Mouse (Mus musculus): ENCODE data around the gene Adam12.

Gene Adam12

DNA sequence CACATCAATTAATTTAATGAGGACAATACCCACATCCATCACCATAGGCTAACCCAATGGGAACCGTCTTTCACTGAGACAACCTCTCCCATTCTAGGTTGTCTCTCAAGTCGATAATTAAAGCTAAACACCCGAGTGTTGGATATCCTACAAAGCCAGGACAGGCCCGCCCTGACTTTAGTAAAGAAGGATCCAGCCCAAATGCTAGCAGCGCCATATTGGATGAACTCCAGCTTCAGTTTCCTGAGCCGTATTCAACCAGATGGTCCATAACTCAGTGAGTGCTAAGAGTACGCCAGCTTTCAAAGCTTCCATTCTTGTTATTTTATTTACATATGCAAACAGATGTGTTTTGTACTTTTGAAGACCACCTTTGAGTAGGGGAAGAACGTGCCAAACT, 81.6 kb downstream of the Adam12 start:
- no peak for DNase-seq (ENCODE audit: extremely low spot score)

DNA sequence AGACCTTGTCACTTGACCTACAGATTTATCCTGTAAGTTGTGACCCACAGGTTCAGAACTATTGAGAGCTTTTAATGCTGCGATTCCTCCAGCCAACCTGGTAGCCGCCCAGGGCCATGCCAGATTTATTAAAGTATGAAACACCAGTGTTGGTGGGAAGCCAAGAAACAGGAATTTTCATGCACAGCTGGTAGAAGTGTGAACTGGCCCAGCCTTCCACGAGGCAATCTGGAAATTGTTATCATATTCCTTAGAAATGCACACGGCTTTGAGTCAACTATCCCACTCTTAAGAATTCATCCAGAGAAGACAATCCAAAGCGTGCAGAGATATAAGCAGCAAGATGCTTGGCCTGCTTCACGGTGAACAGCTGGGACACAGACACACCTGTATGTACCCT, 82.6 kb downstream of the Adam12 start:
- DNase-seq (ENCODE audit: extremely low spot score) = no peak

DNA sequence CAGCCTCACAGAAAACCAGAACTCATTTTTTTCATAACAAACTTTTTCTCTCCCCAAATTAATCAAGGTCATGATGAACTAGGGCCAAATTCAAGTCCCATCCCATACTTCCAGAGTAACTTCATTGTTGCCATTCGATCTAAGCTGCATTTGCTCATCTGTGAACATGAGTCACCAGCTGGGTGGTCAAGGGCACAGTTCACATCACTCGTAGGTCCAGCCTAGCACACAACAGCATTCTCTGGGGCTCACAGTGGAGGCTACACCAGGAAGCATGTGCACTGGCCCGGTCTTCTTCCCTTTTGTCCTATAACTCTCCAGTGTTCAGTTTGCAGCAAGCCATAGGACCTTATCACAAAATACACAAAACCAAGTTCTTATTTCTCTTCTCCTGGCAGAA, 84.4 kb downstream of the Adam12 start:
- no peak for DNase-seq (ENCODE audit: extremely low spot score)

DNA sequence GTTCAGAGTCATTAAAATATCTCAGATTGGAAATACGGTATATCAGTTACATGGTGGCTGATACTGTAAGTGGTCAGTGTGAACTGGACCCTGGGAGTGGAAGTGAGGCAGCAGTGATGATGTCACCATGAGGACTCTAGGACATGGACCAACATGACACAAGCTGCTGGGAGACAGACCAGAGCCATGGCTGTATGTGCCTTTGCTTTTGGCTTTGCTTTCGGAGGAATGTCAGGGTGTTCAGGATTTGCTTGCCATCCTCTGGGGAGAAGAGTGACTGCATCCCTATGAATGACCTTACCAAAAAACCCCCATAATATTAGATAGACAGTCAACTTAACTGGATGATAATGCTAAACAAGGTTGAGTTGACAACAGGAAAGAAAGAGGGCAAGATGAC, 85.1 kb downstream of the Adam12 start:
- no peak for DNase-seq (ENCODE audit: extremely low spot score)

DNA sequence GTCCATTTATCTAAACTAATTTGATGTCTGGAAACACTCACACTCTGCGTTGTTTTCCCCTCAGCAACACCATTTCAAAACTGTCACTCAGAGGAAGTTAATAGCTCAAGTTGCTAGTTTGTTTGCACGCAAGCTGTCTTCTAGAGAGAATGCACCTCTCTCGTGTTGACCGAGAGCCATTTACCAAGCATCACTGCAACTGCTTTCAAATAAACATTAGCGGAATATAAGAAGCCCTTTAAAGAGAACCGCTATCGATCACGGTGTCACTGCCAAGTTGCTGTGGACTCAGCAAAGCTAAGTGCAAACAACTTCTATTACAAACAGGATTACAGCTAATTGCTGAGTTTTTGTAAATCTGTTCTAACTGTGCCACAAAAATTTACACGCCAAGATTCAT, 87.8 kb downstream of the Adam12 start:
- DNase-seq (ENCODE audit: extremely low spot score) = no peak

DNA sequence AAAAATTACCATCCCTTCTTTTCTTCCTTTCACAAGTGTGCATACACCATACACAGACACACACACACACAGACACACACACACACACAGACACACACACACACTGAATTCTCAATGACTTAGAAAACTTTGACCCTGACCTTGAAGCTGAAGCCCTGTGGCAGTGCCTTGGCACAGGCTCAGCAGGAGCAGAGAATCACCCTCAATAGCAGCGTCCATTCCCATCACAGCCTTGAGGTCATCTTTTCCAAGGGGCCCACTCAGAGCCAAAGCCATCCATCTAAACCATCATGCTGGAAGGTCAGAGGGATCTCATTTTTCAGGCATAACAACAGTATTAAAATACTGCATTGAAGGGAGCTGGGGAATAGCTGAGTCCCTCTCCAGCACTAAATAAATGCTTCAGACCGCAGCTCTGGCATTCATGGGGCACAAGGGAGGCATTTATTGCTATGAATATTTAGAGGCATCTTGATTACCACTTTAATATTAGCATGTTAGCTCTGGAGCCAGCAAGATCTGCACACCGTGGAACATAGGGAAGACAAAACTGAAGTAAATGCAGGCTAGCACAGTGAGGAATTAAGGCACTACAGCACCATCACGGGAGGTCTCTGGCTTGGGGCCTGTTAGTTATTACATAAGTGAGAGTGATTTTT, 92.5 kb downstream of the Adam12 start:
- DNase-seq (ENCODE audit: extremely low spot score) = no peak

DNA sequence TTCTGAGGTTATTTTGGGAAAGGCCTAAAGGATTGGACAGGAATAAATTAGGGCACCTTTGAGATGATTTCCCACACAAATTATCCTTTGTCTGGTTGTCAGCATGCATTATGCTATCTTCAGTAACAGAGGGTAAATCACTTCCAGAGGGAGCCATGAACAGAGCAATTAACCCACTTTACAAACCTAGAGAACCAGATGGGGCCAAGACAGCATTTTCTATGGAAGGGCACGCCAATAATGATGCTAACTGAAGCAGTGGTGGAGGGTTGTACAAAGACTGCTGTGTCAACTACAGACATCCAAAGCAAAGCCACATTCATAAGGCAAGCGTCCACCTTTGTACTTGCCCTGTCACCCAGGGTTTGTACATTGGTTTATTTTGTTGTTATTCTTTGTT, 99.6 kb downstream of the Adam12 start:
- no peak for DNase-seq (ENCODE audit: extremely low spot score)

DNA sequence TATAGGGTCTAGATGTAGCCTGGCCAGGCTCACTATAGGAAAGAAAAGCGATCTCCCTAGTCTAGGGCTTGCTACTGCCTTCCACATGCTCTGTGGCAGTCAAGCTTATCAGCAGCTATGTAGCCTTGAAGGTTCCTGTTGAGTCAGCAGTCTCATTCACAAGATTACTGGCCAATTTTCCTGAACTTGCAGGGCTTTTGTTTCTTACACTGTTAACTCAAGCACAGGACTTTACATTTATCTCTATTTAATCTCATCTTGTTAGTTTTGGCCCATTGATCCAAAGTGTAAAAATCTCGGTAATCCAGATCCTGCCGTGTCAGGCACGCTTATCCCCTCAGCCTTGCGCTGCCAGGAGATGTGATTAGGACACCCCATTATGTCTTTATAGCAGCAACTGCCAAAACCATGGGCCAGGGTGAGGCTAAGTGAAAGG, 103.8 kb downstream of the Adam12 start:
- DNase-seq (ENCODE audit: extremely low spot score) = no peak

DNA sequence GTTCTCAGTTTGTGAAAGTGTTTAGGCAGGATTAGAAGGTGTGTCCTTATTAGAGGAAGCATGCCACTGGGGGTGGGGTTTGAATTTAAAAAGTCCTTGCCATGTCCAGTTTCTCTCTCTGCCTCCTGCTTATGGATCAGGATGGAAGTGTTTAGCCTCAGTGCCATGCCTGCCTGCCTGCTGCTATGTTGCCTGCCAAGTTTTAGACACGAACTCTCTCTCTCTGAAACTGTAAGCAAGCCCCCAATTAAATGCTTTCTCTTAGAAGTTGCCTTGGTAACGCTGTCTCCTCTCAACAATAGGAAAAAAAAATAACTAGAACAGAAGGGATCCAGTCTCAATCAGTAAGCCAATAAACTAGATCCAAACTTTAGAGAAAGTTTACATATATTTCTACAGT, 110.5 kb downstream of the Adam12 start:
- no peak for DNase-seq (ENCODE audit: extremely low spot score)

DNA sequence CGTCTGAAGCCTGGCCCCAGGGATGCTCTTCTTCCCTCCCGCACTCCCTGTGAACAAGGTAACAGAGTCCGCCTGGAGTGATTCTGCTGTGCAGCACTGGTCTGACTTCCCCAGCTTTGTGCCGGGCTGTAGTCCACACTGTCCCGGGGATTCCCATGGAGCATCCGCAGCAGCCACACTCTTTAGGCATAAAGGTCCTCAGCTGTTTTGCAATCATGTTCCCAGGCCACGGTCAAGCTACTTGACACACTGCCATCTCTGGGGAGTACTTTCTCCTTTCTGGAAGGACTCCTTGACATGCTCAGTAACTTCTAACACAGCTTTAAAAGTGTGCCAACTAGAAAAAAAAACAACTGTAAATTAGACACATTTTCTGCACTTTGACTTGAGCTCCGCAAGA, 116.5 kb downstream of the Adam12 start:
- no peak for DNase-seq (ENCODE audit: extremely low spot score)

DNA sequence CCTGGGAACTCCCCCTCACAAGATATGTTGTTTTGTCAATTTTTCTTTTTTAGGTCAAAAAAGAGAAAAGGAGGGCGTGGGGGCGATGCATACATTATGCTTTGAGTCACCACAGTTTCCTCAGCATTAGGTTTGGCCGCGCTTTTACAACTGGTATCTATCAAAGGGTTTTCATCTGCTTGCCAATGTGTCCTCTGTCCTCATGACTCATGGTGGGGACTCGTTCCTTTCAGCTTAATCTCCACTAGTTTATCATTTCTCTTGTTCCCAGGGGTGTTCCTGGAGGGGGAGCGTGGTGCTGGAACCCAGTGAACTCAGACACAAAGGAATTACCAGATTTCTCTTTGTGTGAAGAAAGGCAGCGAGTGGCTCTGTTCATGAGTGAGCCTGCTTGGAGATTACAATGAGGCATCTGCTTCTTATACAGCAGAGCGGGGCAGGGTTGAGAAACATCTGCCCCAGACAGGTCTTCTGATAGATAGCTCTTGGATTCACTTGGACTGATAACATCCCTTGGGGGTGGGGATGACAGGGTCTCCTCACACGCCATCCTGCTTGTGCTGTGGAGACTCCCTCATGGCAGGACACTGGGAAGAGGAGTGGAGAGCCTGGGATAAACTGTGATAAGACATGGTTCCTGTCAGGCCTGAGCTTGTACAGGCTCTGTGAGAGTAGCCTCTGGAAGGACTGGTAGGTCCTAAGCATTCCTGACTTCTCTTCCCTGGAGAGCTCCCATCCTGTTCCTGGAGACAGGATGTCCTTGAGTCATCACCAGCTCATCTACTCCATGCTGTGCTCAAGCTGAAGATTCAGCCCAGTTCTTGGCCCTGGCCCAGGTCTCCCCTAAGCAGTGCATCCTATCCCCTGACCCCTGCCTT, 117.4 kb downstream of the Adam12 start:
- DNase-seq (ENCODE audit: extremely low spot score) = peak; percentile 20

DNA sequence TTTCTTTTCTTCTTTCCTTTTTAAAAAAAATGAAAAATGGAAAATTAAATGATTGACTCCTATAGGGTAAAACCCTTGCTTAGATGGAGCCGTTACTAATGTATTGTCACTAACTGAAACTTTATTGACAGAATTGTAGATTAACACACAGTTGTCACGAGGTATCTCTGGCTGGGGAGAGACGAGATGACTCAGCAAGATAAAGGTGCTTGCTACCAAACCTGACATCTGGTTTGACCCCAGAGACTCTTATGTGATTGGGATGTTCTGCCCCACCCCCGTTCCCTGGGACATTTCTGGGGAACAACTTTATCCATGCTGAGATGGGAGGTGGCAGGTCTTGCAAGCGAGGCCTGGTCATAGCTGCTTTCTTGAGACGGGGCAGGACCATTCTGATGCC, 118.1 kb downstream of the Adam12 start:
- DNase-seq (ENCODE audit: extremely low spot score) = no peak

DNA sequence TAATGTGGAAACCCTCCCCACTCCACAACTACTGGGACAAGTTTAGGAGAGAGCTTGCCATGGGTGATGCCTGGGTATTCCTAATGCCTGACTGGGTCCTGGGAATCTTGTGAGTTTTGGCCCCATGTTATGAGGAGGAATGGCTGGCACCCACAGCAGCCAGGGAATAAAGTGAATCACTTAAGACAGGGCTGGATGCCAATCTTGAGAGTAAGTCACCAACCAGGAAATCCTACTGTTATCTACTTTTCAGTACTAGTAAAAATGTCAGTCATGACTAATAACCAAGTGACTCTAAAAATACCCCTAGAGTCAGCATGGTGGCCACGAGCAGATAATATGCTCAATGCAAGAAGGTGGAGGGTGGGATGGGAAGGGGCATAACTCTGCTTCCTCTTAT, 121.8 kb downstream of the Adam12 start:
- no peak for DNase-seq (ENCODE audit: extremely low spot score)

DNA sequence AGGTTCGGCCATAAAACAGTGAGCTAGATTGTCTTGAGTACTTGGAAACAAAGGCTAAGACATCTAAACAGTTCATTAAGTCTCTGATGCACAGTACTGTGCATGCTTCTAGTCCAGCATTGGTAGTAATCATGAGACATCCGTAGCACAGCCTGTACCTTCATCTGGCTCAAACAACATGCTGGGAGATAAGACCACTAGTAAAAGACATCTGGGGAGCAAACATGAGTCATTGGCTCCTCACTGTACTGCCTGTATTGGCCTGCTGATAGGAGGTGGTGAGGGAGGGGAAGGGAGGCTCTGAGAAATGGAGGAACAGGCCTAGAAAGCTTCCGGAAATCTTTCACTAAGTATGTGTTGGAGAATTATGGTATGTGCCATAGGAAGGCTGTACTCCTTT, 124.1 kb downstream of the Adam12 start:
- no peak for DNase-seq (ENCODE audit: extremely low spot score)

DNA sequence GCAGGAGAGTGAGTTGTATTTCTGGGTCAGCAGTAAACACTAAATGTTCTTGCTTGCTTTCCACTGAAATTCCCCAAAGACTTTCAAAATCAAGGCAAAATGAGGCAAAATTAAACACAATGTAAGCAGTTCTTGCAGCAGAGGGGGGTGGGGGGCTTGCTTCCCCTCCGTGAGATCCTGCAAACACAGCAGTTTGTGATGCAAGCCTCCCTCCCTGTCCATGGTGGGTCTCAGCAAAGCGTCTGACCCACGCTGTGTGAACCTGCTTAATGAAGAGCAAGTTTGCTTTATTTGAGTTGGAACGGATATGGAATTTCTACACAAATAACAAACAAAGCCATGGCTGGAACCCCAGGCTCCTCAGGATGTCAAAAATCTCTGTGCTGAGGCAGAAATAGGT, 132.9 kb downstream of the Adam12 start:
- DNase-seq (ENCODE audit: extremely low spot score) = no peak

DNA sequence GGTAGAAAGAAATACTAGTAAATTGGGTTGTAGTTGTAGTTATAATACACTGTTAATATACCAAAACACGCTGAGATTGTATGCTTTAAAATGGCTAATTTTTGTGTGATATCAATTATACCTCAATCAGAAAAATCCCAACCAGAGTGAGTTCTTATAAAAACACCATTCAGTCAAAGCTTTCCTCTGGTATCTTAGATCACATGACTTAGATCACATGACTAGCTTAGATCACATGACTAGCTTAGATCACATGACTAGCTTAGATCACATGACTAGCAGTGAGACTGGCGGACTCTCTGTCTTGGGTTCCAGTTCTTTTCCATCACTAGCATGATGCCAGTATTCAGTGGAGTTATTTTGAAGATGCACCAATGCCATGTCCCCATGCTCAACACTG, 134.1 kb downstream of the Adam12 start:
- DNase-seq (ENCODE audit: extremely low spot score) = no peak

DNA sequence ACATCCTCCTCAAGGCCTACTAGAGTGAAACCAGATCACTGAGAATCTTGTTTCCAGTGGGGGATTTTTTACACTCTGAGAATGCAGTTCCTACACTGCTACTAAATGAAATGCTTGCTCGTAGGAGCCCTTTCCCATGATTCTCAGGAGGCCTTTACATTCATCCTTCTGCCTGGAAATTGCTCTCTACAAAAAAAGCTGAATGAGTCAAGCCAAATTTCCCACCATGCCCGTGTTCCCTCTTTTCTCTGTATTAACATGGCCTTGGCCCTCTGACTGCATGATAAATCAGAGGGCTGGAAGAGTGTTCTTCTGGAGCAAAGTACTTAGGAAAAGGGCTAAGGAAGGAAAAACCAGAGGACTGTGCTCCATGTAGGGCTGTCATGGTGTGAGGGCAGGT, 138.1 kb downstream of the Adam12 start:
- no peak for DNase-seq (ENCODE audit: extremely low spot score)

DNA sequence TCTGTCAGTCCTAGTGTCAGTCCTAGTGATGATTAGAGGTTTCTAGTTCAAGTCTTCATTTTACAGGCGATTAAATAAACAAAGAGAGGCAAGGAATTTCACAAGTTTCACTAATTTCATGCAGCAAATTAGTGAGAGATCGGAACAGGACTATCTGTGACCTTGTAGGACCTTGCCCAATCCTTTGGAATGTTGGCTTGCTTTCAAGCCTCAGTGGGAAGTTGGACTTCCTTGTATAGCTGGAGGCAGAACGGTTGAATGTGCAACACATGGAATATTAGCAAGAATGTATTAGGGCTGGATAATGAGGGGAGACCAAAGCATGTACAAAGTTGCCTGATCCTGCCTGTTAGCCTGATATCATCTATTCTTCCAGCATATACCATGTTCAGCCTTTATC, 141.2 kb downstream of the Adam12 start:
- DNase-seq (ENCODE audit: extremely low spot score) = no peak

DNA sequence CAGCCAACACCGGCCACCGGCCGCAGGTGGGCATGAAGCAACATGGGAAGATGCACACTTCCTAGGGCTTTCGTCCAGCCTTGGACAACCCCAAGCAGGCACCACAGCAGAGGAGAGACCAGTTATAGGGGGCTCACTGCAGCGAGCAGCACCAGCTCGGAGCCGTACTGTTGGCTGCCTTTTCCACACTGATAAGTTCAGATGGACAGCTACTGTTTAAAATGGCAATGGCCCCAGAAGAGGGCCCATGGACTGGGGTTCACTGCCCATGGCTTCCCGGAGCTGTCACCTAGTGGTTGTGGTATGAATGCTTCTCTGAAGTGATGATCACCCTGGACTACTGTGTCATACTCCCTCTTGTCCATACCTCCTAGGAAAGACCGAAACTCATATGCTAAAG, 141.7 kb downstream of the Adam12 start:
- no peak for DNase-seq (ENCODE audit: extremely low spot score)

DNA sequence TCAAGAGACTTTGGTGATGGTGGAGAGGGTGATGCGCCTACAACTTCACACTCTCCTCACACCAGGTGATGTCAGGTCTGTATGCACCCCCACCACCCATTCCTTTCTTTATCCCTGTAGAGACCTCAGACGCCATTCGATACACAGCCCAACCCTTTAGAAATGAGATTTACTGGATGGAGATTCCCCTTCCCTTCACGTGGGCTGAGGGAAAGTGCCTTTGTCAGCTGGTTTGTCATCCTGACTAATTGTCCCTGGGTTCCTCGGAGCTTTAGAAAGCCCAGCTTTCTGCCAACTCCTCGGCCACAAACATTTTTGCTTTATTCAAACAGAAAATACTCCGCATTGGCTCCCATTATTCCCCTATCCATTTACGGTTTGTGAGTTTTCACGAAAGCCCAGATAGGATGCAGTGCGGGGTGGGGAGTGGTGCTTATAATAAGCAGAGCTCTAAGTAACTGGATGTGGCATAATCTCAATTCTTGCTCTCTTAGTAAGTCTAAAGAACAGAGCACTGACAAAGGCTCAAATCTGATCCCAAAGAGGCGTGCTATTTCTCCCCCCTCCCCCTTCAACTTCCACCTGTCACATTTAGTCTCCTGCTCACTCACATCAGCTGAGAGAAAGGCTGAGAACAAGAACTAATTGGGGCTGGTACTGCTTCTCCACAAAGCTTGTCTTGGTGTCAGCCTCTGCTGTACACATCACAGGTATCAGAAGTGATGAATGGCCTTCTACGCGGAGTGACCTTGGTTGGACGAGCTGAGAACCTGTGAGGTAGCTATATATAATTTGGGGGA, 143.2 kb downstream of the Adam12 start:
- DNase-seq (ENCODE audit: extremely low spot score) = no peak

DNA sequence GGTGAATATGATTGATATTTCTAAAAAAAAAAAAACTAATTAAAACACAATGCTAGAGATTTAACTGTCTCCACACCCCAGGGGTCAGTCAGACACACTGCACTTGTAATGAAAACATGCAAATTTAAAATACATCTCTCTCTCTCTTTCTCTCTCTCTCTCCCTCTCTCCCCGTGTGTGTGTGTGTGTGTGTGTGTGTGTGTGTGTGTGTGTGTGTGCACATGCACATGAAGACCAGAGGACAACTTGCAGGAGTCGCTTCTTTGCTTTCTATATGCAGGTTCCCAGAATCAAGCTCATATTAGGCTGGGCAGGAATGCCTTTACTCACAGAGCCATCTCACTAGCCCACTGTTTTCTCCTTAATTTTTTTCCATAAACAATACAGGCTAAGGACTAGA, 146.6 kb downstream of the Adam12 start:
- no peak for DNase-seq (ENCODE audit: extremely low spot score)

DNA sequence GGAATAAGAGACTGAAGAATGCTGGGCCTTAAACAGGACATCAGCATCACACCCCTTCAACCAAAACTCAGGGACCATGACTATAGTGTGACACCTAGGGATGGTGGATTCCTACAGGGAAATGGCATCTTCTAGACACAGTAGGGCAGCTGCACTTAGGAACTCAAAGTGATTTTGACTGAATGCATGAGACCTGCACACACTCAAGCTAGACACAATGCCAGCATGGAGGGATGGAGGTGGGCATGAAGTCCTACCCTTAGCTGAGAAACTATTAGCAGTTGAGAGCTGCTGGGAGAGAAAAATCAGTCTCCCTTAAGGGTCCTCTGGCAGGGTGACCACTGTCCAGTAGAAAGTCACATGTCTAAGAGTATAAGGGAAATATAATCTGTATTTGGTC, 147.0 kb downstream of the Adam12 start:
- DNase-seq (ENCODE audit: extremely low spot score) = no peak
